Mouse (Mus musculus) adrenal gland, adult 18-20 months (tissue): ENCODE measurements around the gene Ebpl. TPM values are rescaled to one million over a fixed set of nuclear protein-coding genes. Genes with fewer than 3 reads are reported as not detected.

Source experiments
- total RNA-seq, 2 experiments: library from RNA; stranded (reverse); gene quantifications; 1 replicate in 1 of 2; 2 replicates in 1 of 2; pipeline ENCODE4 v1.2.3; 2021

Gene Ebpl
- total RNA-seq, 2 experiments from 2014 or later, result 3.5 to 3.8 TPM

Other genes starting within 250 kb of the Ebpl start
- gene Sacs, start 222.0 kb downstream of the Ebpl start, total RNA-seq, result 1 to 10 TPM; 4.9 to 6.6 TPM
- 1 to 10 TPM in 1 of 2 experiments, under 1 TPM in 1; 0.86 to 1.3 TPM for gene Sgcg, start 101.9 kb downstream of the Ebpl start, total RNA-seq
- gene Arl11, start 50.7 kb downstream of the Ebpl start, total RNA-seq, result 1 to 10 TPM; 1.8 to 3.3 TPM
- gene Kpna3, start 79.4 kb upstream of the Ebpl start, total RNA-seq, result 10 to 100 TPM; 29.5 to 32.5 TPM
- gene Spryd7, start 196.4 kb upstream of the Ebpl start, total RNA-seq, result 10 to 100 TPM; 17.7 to 22.3 TPM
- gene Trim13, start 237.8 kb upstream of the Ebpl start, total RNA-seq, result 1 to 10 TPM; 8.8 to 10.0 TPM
- gene Kcnrg, start 247.0 kb upstream of the Ebpl start, total RNA-seq, result under 1 TPM; 0.16 to 0.27 TPM